Mouse (Mus musculus): ENCODE measurements around the gene Scd2.

GRCm38 (mm10) chr19:44267499-44268002 is 25.9 kb upstream of the Scd2 start:
- TF ChIP-seq CTCF (IDR thresholded peaks at IDR 0.05; ENCODE audit: extremely low read depth, insufficient read length, insufficient replicate concordance, low read depth, low read length) (no peak), POLR2A (IDR thresholded peaks at IDR 0.05; ENCODE audit: low read depth, low read length) (no peak)

Measured in small intestine, adult 2 months (tissue).